Mouse (Mus musculus): ENCODE data around the gene Gm11168. TPM values are rescaled to one million over a fixed set of nuclear protein-coding genes. Genes with fewer than 3 reads are reported as not detected.

Gm11168 gene
- total RNA-seq (2023): 1 to 10 TPM in 1 of 2 experiments, not detected in 1; 1.1 TPM

DNA sequence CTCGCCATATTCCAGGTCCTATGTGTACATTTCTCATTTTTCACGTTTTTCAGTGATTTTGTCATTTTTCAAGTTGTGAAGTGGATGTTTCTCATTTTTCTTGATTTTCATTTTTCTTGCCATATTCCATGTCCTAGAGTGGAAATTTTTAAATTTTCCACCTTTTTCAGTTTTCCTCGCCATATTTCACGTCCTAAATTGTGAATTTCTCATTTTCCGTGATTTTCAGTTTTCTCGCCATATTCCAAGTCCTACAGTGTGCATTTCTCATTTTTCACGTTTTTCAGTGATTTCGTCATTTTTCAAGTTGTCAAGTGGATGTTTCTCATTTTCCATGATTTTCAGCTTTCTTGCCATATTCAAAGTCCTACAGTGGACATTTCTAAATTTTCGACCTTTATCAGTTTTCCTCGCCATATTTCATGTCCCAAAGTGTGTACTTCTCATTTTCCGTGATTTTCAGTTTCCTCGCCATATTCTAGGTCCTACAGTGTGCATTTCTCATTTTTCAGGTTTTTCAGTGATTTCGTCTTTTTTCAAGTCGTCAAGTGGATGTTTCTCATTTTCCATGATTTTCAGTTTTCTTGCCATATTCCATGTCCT, at the start of gene Gm11168:
Gm11168 (plus strand) TSS at position 553 of the 603 bp plus-strand sequence.

DNA sequence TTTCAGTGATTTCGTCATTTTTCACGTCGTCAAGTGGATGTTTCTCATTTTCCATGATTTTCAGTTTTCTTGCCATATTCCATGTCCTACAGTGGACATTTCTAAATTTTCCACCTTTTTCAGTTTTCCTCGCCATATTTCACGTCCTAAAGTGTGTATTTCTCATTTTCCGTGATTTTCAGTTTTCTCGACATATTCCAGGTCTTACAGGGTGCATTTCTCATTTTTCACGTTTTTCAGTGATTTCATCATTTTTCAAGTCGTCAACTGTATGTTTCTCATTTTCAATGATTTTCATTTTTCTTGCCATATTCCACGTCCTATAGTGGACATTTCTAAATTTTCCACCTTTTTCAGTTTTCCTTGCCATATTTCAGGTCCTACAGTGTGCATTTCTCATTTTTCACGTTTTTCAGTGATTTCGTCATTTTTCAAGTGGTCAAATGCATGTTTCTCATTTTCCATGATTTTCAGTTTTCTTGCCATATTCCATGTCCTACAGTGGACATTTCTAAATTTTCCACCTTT, 2.6 kb upstream of the Gm11168 start, which contains the start of gene Gm10722:
Gm10722 (plus strand) TSS at position 478 of the 528 bp plus-strand sequence.

DNA sequence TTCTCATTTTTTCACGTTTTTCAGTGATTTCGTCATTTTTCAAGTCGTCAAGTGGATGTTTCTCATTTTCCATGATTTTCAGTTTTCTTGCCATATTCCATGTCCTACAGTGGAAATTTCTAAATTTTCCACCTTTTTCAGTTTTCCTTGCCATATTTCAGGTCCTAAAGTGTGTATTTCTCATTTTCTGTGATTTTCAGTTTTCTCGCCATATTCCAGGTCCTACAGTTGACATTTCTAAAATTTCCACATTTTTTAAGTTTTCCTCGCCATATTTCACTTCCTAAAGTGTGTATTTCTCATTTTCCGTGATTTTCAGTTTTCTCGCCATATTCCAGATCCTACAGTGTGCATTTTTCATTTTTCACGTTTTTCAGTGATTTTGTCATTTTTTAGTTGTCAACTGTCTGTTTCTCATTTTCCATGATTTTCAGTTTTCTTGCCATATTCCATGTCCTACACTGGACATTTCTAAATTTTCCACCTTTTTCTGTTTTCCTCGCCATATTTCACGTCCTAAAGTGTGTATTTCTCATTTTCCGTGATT, 9.7 kb downstream of the Gm11168 start, which contains the start of gene Gm10721:
Gm10721 (plus strand) TSS at position 408 of the 547 bp plus-strand sequence.

DNA sequence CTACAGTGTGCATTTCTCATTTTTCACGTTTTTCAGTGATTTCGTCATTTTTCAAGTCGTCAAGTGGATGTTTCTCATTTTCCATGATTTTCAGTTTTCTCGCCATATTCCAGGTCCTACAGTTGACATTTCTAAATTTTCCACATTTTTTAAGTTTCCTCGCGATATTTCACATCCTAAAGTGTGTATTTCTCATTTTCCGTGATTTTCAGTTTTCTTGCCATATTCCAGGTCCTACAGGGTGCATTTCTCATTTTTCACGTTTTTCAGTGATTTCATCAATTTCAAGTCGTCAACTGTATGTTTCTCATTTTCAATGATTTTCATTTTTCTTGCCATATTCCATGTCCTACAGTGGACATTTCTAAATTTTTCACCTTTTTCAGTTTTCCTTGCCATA, 12.2 kb downstream of the Gm11168 start, which contains the start of gene Gm10720:
Gm10720 (plus strand) TSS at position 301 of the 400 bp plus-strand sequence.

DNA sequence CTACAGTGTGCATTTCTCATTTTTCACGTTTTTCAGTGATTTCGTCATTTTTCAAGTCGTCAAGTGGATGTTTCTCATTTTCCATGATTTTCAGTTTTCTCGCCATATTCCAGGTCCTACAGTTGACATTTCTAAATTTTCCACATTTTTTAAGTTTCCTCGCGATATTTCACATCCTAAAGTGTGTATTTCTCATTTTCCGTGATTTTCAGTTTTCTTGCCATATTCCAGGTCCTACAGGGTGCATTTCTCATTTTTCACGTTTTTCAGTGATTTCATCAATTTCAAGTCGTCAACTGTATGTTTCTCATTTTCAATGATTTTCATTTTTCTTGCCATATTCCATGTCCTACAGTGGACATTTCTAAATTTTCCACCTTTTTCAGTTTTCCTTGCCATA, 14.0 kb downstream of the Gm11168 start, which contains the start of gene Gm10719:
Gm10719 (plus strand) TSS at position 301 of the 400 bp plus-strand sequence.

DNA sequence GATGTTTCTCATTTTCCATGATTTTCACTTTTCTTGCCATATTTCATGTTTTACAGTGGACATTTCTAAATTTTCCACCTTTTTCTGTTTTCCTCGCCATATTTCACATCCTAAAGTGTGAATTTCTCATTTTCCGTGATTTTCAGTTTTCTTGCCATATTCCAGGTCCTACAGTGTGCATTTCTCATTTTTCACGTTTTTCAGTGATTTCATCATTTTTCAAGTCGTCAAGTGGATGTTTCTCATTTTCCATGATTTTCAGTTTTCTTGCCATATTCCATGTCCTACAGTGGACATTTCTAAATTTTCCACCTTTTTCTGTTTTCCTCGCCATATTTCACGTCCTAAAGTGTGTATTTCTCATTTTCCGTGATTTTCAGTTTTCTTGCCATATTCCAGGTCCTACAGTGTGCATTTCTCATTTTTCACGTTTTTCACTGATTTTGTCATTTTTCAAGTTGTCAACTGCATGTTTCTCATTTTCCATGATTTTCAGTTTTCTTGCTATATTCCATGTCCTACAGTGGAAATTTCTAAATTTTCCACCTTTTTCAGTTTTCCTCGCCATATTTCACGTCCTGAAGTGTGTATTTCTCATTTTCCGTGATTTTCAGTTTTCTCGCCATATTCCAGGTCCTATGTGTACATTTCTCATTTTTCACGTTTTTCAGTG, 20.3 kb downstream of the Gm11168 start, which contains the start of gene Gm10718:
Gm10718 (plus strand) TSS at position 236 of the 673 bp plus-strand sequence.

DNA sequence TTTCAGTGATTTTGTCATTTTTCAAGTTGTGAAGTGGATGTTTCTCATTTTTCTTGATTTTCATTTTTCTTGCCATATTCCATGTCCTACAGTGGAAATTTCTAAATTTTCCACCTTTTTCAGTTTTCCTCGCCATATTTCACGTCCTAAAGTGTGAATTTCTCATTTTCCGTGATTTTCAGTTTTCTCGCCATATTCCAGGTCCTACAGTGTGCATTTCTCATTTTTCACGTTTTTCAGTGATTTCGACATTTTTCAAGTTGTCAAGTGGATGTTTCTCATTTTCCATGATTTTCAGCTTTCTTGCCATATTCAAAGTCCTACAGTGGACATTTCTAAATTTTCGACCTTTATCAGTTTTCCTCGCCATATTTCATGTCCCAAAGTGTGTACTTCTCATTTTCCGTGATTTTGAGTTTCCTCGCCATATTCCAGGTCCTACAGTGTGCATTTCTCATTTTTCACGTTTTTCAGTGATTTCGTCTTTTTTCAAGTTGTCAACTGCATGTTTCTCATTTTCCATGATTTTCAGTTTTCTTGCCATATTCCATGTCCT, 21.8 kb downstream of the Gm11168 start, which contains the start of gene Gm10717:
Gm10717 (plus strand) TSS at position 506 of the 556 bp plus-strand sequence.

DNA sequence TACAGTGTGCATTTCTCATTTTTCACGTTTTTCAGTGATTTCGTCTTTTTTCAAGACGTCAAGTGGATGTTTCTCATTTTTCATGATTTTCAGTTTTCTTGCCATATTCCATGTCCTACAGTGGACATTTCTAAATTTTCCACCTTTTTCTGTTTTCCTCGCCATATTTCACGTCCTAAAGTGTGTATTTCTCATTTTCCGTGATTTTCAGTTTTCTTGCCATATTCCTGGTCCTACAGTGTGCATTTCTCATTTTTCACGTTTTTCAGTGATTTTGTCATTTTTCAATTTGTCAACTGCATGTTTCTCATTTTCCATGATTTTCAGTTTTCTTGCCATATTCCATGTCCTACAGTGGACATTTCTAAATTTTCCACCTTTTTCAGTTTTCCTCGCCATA, 31.2 kb downstream of the Gm11168 start, which contains the start of gene Gm17535:
Gm17535 (plus strand) TSS at position 301 of the 400 bp plus-strand sequence.

DNA sequence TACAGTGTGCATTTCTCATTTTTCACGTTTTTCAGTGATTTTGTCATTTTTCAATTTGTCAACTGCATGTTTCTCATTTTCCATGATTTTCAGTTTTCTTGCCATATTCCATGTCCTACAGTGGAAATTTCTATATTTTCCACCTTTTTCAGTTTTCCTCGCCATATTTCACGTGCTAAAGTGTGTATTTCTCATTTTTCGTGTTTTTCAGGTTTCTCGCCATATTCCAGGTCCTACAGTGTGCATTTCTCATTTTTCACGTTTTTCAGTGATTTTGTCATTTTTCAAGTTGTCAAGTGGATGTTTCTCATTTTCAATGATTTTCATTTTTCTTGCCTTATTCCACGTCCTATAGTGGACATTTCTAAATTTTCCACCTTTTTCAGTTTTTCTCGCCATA, 33.4 kb downstream of the Gm11168 start, which contains the start of gene Gm10715:
Gm10715 (plus strand) TSS at position 301 of the 400 bp plus-strand sequence.

Other genes starting within 250 kb of the Gm11168 start
- not detected for gene Gm10722, start 2.4 kb upstream of the Gm11168 start, total RNA-seq (2023)
- 1 to 10 TPM; 3.1 to 3.7 TPM for gene Gm10721, start 9.8 kb downstream of the Gm11168 start, total RNA-seq (2023)
- gene Gm10720, start 12.3 kb downstream of the Gm11168 start, total RNA-seq (2023): not detected
- 1 to 10 TPM; 3.5 to 8.1 TPM for gene Gm10719, start 14.1 kb downstream of the Gm11168 start, total RNA-seq (2023)
- 1 to 10 TPM; 5.5 to 7.0 TPM for gene Gm10718, start 20.2 kb downstream of the Gm11168 start, total RNA-seq (2023)
- gene Gm10717, start 22.1 kb downstream of the Gm11168 start, total RNA-seq (2023): 1 to 10 TPM; 2.2 to 2.4 TPM
- not detected for gene Gm17535, start 31.3 kb downstream of the Gm11168 start, total RNA-seq (2023)
- not detected for gene Gm10715, start 33.5 kb downstream of the Gm11168 start, total RNA-seq (2023)